Mouse (Mus musculus) adrenal gland (tissue): Measurements from ENCODE around the gene Myh7.
"Not testable (repeated sequence)": the region's sequence is repeated elsewhere in the genome, so short reads cannot be mapped to it uniquely, and the experiment has no call there.

Experiments
- intact Hi-C: fragments of 180-260 bp; cut with DNase I; formaldehyde crosslinking; loops from one replicate; pipeline ENCODE4 v1.15.1; 2025

The Myh7 gene

DNA sequence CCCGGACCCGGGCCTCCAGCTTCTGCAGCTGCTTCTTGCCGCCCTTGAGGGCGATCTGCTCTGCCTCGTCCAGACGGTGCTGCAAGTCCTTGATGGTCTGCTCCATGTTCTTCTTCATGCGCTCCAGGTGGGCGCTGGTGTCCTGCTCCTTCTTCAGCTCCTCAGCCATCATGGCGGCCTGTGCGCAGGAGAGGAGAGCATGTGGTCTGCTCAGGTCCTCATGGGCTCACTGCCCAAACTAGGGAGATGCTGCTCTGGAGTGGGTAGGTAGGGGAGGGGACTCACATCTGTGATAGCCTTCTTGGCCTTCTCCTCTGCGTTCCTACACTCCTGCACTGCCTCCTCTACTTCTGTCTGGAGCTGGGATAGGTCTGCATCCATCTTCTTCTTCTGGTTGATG, 21.6 kb downstream of the Myh7 start:
- intact Hi-C loops: not testable (repeated sequence)

DNA sequence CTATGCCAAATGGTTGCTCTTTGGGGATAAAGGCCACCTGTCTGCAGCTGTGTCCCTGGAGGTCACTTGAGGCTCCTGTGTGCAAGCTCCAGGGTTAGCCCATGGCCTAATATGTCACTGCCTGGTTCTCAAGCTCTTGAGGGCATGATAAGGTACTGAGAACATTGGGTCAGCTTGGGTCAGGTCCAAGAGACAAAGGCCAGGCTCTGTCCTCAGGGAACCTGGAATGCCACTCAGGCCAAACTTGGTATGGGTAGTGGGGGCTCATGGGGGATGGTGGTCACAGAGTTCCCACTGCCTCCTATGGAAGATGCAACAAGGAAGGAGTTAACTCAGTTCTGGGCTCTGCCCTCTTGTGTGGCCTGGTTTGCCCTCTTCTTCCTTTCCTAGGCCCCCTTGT, 26.1 kb downstream of the Myh7 start:
- intact Hi-C loops: no loop called here

DNA sequence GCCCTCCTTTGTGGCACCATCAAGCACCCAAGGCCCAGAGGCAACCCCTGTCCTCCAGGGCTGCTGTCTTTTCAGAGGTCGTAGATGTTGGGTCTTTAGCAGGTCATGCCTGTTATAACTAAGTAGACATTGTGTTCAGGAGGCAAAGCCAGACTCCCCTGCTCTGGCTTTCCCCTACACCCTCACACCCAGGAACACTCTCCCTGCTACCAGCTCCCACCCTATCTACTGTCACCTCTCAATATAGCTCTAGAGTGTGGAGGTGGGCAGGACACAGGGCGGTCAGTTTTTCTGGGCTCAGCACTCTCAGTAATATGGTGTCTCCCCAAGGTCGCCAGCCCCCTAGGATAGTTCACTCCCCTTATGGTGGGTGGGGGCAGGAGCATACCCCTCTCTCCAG, 26.6 kb downstream of the Myh7 start:
- intact Hi-C loops: no loop called here

- intact Hi-C loops: no loop called here
Measured at GRCm38 (mm10) chr14:54966320-54966977, 28.0 kb downstream of the Myh7 start, which contains the start of gene Myh6. Gene Myh6, minus strand, starts transcription at chr14:54966927.

- intact Hi-C loops: no loop called here
Measured at GRCm38 (mm10) chr14:54965631-54966030, 28.8 kb downstream of the Myh7 start.

- intact Hi-C loops: no loop called here
Measured at GRCm38 (mm10) chr14:54965044-54965443, 29.4 kb downstream of the Myh7 start.

DNA sequence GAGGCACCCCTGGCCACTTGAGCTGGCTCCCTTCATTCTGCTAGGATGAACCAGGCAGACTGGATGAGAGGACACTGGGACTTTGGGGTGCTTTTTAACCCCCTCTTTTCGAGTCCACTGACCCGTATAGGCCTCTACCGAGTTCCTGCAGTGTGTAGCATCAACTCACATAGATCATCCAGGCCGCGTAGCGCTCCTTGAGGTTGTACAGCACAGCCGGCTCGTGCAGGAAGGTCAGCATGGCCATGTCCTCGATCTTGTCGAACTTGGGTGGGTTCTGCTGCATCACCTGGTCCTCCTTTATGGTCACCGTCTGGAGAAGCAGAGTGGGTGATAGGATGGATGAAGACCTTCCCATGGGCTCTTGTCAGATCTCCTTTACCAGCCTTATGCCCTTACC, 30.7 kb downstream of the Myh7 start:
- intact Hi-C loops: no loop called here

GRCm38 (mm10) chr14:54962714-54963113, 31.7 kb downstream of the Myh7 start:
- intact Hi-C loops: no loop called here

- intact Hi-C loops: no loop called here
Measured at GRCm38 (mm10) chr14:54961487-54961886, 32.9 kb downstream of the Myh7 start.

GRCm38 (mm10) chr14:54960769-54961168, 33.7 kb downstream of the Myh7 start:
- intact Hi-C loops: no loop called here

GRCm38 (mm10) chr14:54959853-54960613, 34.4 kb downstream of the Myh7 start:
- intact Hi-C loops: not testable (repeated sequence)

DNA sequence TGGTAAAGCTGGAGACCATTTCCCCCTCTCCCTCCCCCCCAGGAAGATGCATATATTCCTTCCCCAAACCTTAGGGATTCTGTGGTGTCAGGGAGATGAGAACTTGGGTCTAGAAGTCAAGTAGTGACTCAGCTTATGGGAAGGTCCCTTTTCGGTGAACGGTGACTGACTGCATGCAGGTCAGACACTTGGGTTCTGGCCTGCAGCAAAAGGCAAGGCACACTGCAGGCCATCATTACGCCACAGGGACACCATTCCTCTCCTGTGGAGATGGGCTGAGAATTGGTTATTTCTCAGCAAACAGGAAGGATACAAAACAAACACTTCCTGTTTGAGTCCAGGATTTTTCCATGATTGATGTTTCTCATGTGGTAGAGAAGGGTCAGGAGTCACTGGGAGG, 35.2 kb downstream of the Myh7 start:
- intact Hi-C loops: no loop called here

DNA sequence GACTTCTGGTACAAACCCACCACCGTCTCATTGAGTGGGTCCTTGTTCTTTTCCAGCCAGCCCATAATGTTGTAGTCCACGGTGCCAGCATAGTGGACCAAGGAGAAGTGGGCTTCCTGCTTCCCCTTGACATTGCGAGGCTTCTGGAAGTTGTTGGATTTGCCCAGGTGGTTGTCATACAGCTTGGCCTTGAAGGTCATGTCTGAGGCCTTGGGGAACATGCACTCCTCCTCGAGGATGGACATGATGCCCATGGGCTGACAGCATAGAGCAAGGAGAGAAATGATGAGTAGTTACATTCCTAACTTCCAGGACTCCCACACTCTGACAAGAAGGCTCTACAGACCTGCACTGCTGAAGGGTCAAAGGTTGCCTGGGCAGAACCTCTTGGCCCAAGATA, 35.9 kb downstream of the Myh7 start:
- intact Hi-C loops: no loop called here

- intact Hi-C loops: no loop called here
Measured at GRCm38 (mm10) chr14:54956533-54956932, 37.9 kb downstream of the Myh7 start.

GRCm38 (mm10) chr14:54955481-54955880, 38.9 kb downstream of the Myh7 start:
- intact Hi-C loops: no loop called here

- intact Hi-C loops: no loop called here
Measured at GRCm38 (mm10) chr14:54954474-54954873, 40.0 kb downstream of the Myh7 start.

DNA sequence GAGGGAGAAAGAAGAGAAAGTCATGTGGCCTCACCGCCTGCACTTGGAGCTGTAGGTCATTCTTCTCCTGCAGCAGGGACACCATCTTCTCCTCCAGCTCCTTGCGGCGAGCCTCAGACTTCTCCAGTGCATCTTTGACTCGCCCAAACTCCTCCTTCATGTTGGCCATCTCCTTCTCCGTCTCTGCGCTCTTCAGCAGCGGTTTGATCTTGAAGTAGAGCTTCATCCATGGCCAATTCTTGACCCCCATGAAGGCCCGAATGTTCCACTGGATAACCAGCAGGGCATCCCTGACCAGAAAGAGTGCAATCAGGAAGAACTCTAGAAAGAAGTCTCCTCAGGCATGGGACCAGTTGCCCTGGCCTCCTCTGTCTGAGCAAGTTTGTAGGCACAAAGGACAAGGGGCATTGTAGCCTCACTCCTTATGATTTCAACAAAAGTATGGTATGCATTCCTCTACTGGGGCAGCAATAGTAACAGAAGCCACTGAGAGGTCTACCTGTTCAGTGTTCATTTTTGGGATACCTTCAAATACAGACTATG, 40.7 kb downstream of the Myh7 start:
- intact Hi-C loops: no loop called here

DNA sequence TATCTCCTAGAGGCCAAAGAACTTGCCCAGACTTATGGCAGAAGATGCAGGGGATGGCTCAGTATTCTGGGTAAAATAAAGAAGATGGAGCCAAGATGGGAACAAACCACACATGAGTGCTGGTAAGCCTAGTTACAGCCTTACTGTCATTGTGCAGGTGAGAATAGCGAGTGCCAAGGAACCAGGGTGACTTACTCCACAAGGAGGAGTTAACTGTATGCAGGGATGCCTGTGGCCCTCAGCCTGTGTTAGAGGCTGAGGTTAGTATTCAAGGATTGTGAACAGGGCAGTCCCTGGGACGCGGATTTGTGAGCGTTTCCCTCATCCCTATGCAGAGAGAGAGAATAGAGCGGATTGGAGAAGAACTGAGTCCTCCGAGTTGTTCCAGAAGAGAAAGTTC, 42.8 kb downstream of the Myh7 start:
- intact Hi-C loops: no loop called here

DNA sequence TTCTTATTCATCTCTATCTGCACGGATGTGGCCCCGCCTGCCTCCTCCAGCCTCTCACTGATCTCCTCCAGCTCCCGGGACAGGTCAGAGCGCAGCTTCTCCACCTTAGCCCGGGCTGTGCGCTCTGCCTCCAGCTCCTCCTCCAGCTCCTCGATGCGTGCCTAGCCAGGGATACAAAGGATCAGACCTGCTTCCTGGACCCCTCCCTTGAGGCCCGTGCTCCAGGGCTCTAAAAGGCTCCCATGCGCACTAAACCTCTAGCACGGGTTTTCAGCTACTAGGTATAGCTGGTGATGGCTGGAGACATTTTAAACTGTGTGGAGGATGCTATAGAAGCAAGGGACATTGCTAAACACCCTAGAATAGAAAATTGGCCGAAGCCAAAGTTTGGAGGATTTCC, 43.9 kb downstream of the Myh7 start:
- intact Hi-C loops: no loop called here

DNA sequence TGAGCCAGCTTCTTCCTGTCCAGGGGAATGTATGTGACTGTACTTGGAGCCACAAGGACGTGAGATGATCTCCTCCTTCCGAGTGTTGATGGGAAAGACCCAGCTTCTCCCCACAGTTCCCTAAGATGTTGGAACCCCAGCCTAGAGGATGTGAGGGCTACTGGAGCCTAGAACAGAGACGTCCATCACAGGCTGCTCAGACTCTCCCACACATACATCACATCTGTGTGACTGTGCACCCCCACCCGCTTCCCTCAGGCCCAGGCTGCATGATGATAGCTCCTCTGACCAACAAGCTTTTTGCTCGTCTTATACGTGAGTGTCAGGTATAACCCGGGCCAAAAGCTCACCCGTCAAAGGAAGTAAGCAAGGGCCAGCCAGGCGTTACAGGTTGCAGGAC, 45.6 kb downstream of the Myh7 start:
- intact Hi-C loops: no loop called here

- intact Hi-C loops: not testable (repeated sequence)
Measured at GRCm38 (mm10) chr14:54947008-54947407, 47.4 kb downstream of the Myh7 start.

DNA sequence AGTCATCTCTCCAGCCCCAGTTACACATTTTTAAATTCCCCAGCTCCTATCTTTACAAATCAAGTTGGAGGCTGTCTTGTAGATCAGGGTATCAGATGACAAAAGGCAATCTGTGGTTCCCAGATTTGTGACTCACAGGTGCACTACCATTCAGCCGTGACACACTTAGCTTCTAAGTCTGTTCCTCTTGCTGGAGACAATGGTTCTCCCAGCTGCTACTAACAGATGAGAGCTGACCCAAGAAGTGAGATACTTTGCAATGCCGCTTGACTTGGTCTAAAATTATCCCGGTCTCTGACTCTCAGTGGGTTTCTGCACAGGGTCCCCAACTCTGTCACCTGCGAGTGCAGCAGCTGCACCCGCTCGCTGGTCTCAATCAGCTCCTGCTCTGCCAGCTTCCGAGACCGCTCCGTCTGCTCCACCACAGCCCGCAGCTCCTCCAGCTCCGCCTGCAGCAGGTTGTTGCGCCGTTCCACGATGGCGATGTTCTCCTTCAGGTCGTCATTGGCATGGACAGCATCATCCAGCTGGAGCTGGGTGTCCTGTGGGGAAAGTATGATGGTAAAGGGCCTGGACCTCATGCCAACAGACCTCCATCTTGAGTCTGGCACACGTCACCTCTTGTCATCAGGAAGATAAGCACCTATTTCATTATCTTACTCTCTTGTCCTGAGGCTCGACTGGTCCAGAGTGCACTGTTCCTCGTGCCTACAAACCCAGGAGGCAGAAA, 48.3 kb downstream of the Myh7 start:
- intact Hi-C loops: no loop called here
